In genomic region chr14:27402332-27403250, GRCm38 (mm10) we compare ENCODE assay signal across 13 mouse cellular contexts. TPM values are rescaled to one million over a fixed set of nuclear protein-coding genes. Genes with fewer than 3 reads are reported as not detected.
DNase-seq lines count a peak whose midpoint lies in the region; ATAC-seq and TF ChIP-seq lines count a peak whose summit lies in the region.
"Had no signal": no experiment of that assay in that cellular context is flagged by ENCODE, and none has a peak within 500 bp of the region (broad histone marks: within the 10 kb centered on the region; RNA-seq: fewer than 3 reads in every experiment).

No protein-coding gene starts in this region.

- no peaks in the 10 kb centered on the region for H3K9me3 ChIP-seq in kidney, postnatal 0 days (replicated peaks; ENCODE audit: low read length)
- no peaks in the 10 kb centered on the region for H3K9me3 ChIP-seq in stomach, embryonic 16.5 days (replicated peaks; ENCODE audit: control insufficient read depth, low read length)
- no peaks in the 10 kb centered on the region for H3K9me3 ChIP-seq in neural tube, embryonic 15.5 days (replicated peaks)
- no peaks in the 10 kb centered on the region for H3K9me3 ChIP-seq in midbrain, embryonic 13.5 days
- 0 out of 2 replicates have a peak, but pooled peaks cover 2% of the 10 kb centered on the region for H3K9me3 ChIP-seq in hindbrain, embryonic 16.5 days (ENCODE audit: control insufficient read depth, low read length)
- H3K9me3 ChIP-seq: embryonic facial prominence, embryonic 15.5 days; limb, embryonic 15.5 days had no signal

- TF ChIP-seq POLR2A in lung, adult 2 months (IDR thresholded peaks at IDR 0.05; ENCODE audit: borderline replicate concordance, extremely low read depth, low read depth, low read length) = no peak

- no peaks in the 10 kb centered on the region; the same call in 1 of the 2 replicates for H3K4me1 ChIP-seq in kidney, postnatal 0 days (replicated peaks; ENCODE audit: insufficient read depth, low read length)
- peaks cover 26% of the 10 kb centered on the region for H3K4me1 ChIP-seq in lung, adult 2 months (ENCODE audit: control insufficient read depth, insufficient read depth, low read length)
- H3K4me1 ChIP-seq in stomach, embryonic 16.5 days (ENCODE audit: control insufficient read depth, insufficient read depth, low read length) = peaks cover 3% of the 10 kb centered on the region; the same call in 1 of the 2 replicates
- H3K4me1 ChIP-seq in neural tube, embryonic 15.5 days = no peaks in the 10 kb centered on the region
- H3K4me1 ChIP-seq in midbrain, embryonic 13.5 days (replicated peaks) = no peaks in the 10 kb centered on the region
- H3K4me1 ChIP-seq in hindbrain, embryonic 16.5 days (ENCODE audit: control insufficient read depth, insufficient read depth, low read depth, low read length) = no peaks in the 10 kb centered on the region
- H3K4me1 ChIP-seq: limb, embryonic 15.5 days had no signal

- no peak for DNase-seq in kidney, postnatal 0 days (ENCODE audit: low spot score)
- no peak for DNase-seq in kidney, postnatal 25 days
- DNase-seq in lung, adult 2 months = peak; percentile 41
- DNase-seq: gastrocnemius, postnatal 14 days; kidney, adult 11 months had no signal

- peaks cover 7% of the 10 kb centered on the region; the same call in 1 of the 2 replicates for H3K36me3 ChIP-seq in kidney, postnatal 0 days (ENCODE audit: insufficient read depth, low read length)
- H3K36me3 ChIP-seq in stomach, embryonic 16.5 days (ENCODE audit: control insufficient read depth, insufficient read depth, low read length) = no peaks in the 10 kb centered on the region
- peaks cover 8% of the 10 kb centered on the region for H3K36me3 ChIP-seq in neural tube, embryonic 15.5 days
- H3K36me3 ChIP-seq in midbrain, embryonic 13.5 days = no peaks in the 10 kb centered on the region
- no peaks in the 10 kb centered on the region for H3K36me3 ChIP-seq in hindbrain, embryonic 16.5 days (ENCODE audit: control insufficient read depth, insufficient read depth, low read length)
- H3K36me3 ChIP-seq: embryonic facial prominence, embryonic 15.5 days had no signal

- ATAC-seq in kidney, postnatal 0 days (replicated peaks; ENCODE audit: low FRiP score, low read depth) = no peak
- ATAC-seq in activated CD4-positive, CD25-positive, alpha-beta regulatory T cell, adult 4 months = peak; percentile 32
- no peak for ATAC-seq in stomach, embryonic 16.5 days (ENCODE audit: insufficient read depth, low FRiP score)
- no peak for ATAC-seq in neural tube, embryonic 15.5 days (ENCODE audit: low FRiP score)
- no peak for ATAC-seq in midbrain, embryonic 13.5 days
- ATAC-seq in hindbrain, embryonic 16.5 days = no peak
- ATAC-seq: midbrain, embryonic 16.5 days had no signal

- no peak overlapping the region for H3K4me2 ChIP-seq in kidney, postnatal 0 days (ENCODE audit: low read length)
- no peak overlapping the region for H3K4me2 ChIP-seq in stomach, embryonic 16.5 days (ENCODE audit: low read depth, low read length)
- H3K4me2 ChIP-seq in neural tube, embryonic 15.5 days = no peak overlapping the region
- H3K4me2 ChIP-seq in midbrain, embryonic 13.5 days (replicated peaks) = no peak overlapping the region
- H3K4me2 ChIP-seq in hindbrain, embryonic 16.5 days (ENCODE audit: low read length) = no peak overlapping the region
- H3K4me2 ChIP-seq: embryonic facial prominence, embryonic 15.5 days; limb, embryonic 15.5 days had no signal

- no peak for TF ChIP-seq CTCF in kidney, postnatal 0 days (IDR thresholded peaks at IDR 0.05; ENCODE audit: low read depth)
- TF ChIP-seq CTCF in lung, adult 2 months (IDR thresholded peaks at IDR 0.05; ENCODE audit: insufficient read depth, low read length) = no peak

- peak overlapping the region; percentile 19; the same call in 1 of the 2 replicates for H3K27ac ChIP-seq in kidney, postnatal 0 days
- peak overlapping the region; percentile 48 for H3K27ac ChIP-seq in stomach, embryonic 16.5 days (ENCODE audit: low read length)
- H3K27ac ChIP-seq in neural tube, embryonic 15.5 days (replicated peaks) = no peak overlapping the region
- H3K27ac ChIP-seq in midbrain, embryonic 13.5 days = no peak overlapping the region
- no peak overlapping the region for H3K27ac ChIP-seq in hindbrain, embryonic 16.5 days (ENCODE audit: low read depth, low read length)
- H3K27ac ChIP-seq: embryonic facial prominence, embryonic 15.5 days; limb, embryonic 15.5 days had no signal

- no peak overlapping the region for H3K9ac ChIP-seq in kidney, postnatal 0 days (ENCODE audit: low read depth, low read length)
- H3K9ac ChIP-seq in stomach, embryonic 16.5 days (ENCODE audit: low read length) = no peak overlapping the region
- H3K9ac ChIP-seq in neural tube, embryonic 15.5 days (replicated peaks) = no peak overlapping the region
- no peak overlapping the region for H3K9ac ChIP-seq in midbrain, embryonic 13.5 days (replicated peaks)
- no peak overlapping the region for H3K9ac ChIP-seq in hindbrain, embryonic 16.5 days (ENCODE audit: low read depth, low read length)
- H3K9ac ChIP-seq: embryonic facial prominence, embryonic 15.5 days; limb, embryonic 15.5 days had no signal

- no peak overlapping the region for H3K4me3 ChIP-seq in kidney, postnatal 0 days (replicated peaks; ENCODE audit: low read depth, low read length)
- no peak overlapping the region for H3K4me3 ChIP-seq in lung, adult 2 months (replicated peaks; ENCODE audit: extremely low read depth, low read depth, low read length)
- no peak overlapping the region for H3K4me3 ChIP-seq in stomach, embryonic 16.5 days (replicated peaks; ENCODE audit: low read length)
- no peak overlapping the region for H3K4me3 ChIP-seq in neural tube, embryonic 15.5 days (replicated peaks)
- H3K4me3 ChIP-seq in midbrain, embryonic 13.5 days (replicated peaks) = no peak overlapping the region
- H3K4me3 ChIP-seq in hindbrain, embryonic 16.5 days (ENCODE audit: low read length) = no peak overlapping the region
- H3K4me3 ChIP-seq: embryonic facial prominence, embryonic 15.5 days; limb, embryonic 15.5 days had no signal

- WGBS in kidney, postnatal 0 days = 62% methylated on average over 10 of the region's 10 CpGs
- 24% methylated on average over 10 of the region's 10 CpGs for WGBS in lung, adult 2 months
- 61% methylated on average over 10 of the region's 10 CpGs for whole genome bisulfite sequencing in stomach, embryonic 16.5 days
- 81% methylated on average over 10 of the region's 10 CpGs for WGBS in neural tube, embryonic 15.5 days
- WGBS in midbrain, embryonic 13.5 days = 86% methylated on average over 10 of the region's 10 CpGs
- 78% methylated on average over 10 of the region's 10 CpGs for WGBS in hindbrain, embryonic 16.5 days

- no peaks in the 10 kb centered on the region for H3K27me3 ChIP-seq in kidney, postnatal 0 days (ENCODE audit: insufficient read depth, low read length)
- H3K27me3 ChIP-seq in stomach, embryonic 16.5 days (ENCODE audit: control insufficient read depth, insufficient read depth, low read length) = no peaks in the 10 kb centered on the region
- H3K27me3 ChIP-seq in neural tube, embryonic 15.5 days (replicated peaks) = no peaks in the 10 kb centered on the region
- no peaks in the 10 kb centered on the region for H3K27me3 ChIP-seq in midbrain, embryonic 13.5 days
- no peaks in the 10 kb centered on the region for H3K27me3 ChIP-seq in hindbrain, embryonic 16.5 days (replicated peaks; ENCODE audit: control insufficient read depth, insufficient read depth, low read length)
- H3K27me3 ChIP-seq: embryonic facial prominence, embryonic 15.5 days; limb, embryonic 15.5 days had no signal

RNA-seq across cellular contexts. Expression of gene Fam208a, which starts 26.0 kb away (rescaled TPM):
- 9.5 and 9.7 TPM in 2 replicates for polyA plus RNA-seq in kidney, postnatal 0 days (2015; fragmentation: Nextera tagmentation; extraction: Ambion mirVana)
- polyA plus RNA-seq in activated CD4-positive, CD25-positive, alpha-beta regulatory T cell, adult 4 months (2017; shearing (Covaris generic)) = 10 to 100 TPM; 31.3 to 32.5 TPM
- polyA plus RNA-seq in lung, adult 2 months (2012; rRNA removed) = 5.4 and 10.1 TPM in 2 replicates
- 10.3 and 11.2 TPM in 2 replicates for polyA plus RNA-seq in stomach, embryonic 16.5 days (2015; fragmentation: Nextera tagmentation; extraction: Ambion mirVana)
- polyA plus RNA-seq in neural tube, embryonic 15.5 days (2015; fragmentation: Nextera tagmentation; extraction: Ambion mirVana) = 13.6 and 15.9 TPM in 2 replicates
- polyA plus RNA-seq in midbrain, embryonic 13.5 days (2015; fragmentation: Nextera tagmentation; extraction: Ambion mirVana) = 18.5 and 19.1 TPM in 2 replicates
- 10.9 and 11.3 TPM in 2 replicates for polyA plus RNA-seq in hindbrain, embryonic 16.5 days (2015; fragmentation: Nextera tagmentation; extraction: Ambion mirVana)

Comparison
In these comparisons a context has a peak if more than half of its experiments do, and no peak if none do; other contexts are left out.
1. H3K27ac ChIP-seq: peak in kidney, postnatal 0 days (single experiment) and stomach, embryonic 16.5 days (single experiment); none in neural tube, embryonic 15.5 days (single experiment), midbrain, embryonic 13.5 days (single experiment) and hindbrain, embryonic 16.5 days (single experiment).